Mouse (Mus musculus) naive thymus-derived CD4-positive, alpha-beta T cell, adult 5 months (primary cell): ENCODE data around the gene Gm49321. TPM values are rescaled to one million over a fixed set of nuclear protein-coding genes. Genes with fewer than 3 reads are reported as not detected.

ENCODE experiments used
- polyA plus RNA-seq: library from polyadenylated mRNA; unstranded; fragments of 100-300 nt; shearing (Covaris generic); gene quantifications from one replicate; pipeline ENCODE4 v1.2.1, GENCODE M21; 2017

Gm49321 gene
- polyA plus RNA-seq = 36.1 TPM

DNA sequence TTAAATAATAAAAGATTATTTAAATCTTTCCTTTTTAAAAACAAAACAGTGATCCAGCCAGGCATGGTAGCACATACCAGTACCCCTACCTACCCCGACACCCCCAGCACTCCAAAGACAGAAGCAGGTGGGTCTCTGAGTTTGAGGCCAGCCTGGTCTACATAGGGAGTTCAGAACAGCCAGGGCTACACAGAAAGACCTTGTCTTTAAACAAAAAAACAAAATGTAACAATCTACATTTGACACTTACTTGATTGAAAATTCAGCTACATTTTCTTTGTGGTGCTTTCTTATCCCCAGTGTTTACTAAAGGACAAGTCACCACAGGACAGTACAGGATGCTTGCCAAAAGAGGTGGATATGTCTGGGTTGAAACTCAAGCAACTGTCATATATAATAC lies at the start of gene Gm49321:
Gene Gm49321, plus strand, starts transcription at position 301 of the 400 bp plus-strand sequence.

DNA sequence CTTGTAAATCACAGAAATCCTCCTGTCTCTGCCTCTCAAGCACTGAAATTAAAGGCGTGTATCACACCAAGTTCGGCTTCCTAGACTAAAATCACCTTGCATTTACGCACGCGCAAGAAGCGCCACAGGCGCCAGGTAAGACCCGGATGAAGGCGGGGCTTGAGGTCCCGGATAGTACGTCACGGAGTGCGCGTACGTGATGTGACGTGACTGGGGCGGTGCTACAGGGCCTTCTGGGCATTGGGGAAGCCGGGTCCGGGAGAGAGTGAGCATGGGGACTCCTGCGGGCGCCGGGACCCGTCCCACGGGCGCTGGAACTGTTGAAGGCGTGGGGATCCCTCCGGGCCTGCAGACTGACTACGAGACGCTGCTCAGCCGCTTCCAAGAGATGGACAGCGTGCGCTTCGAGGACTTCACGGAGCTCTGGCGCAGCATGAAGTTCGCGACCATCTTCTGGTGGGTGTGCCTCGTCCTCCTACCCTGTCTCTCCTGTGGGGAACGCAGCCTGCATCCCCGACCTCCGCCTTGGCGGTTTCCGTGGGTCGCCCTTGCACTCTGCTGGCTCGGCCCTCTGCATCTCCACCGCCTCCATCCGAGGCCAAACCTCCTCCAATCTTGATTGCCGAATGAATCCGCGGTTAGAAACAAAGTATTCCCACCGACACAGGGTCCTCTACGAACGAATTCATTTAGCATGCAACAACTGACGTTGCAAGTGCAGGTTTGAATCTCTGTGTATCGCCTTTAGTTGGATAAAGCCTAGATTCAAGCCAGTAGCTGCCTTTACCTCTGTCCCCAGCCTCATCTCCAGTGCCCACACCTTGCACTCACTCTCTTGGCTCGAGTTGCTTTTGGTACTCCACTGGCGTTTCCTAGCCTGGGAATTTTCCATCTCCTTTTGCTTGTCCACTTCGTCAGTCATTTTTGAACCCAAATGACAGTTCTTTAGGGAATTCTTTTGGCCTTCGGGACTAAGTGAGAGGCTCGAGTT lies 27.1 kb downstream of the Gm49321 start, which contains the start of gene Snapc1:
Gene Snapc1, plus strand, starts transcription at position 191 of the 991 bp plus-strand sequence.

DNA sequence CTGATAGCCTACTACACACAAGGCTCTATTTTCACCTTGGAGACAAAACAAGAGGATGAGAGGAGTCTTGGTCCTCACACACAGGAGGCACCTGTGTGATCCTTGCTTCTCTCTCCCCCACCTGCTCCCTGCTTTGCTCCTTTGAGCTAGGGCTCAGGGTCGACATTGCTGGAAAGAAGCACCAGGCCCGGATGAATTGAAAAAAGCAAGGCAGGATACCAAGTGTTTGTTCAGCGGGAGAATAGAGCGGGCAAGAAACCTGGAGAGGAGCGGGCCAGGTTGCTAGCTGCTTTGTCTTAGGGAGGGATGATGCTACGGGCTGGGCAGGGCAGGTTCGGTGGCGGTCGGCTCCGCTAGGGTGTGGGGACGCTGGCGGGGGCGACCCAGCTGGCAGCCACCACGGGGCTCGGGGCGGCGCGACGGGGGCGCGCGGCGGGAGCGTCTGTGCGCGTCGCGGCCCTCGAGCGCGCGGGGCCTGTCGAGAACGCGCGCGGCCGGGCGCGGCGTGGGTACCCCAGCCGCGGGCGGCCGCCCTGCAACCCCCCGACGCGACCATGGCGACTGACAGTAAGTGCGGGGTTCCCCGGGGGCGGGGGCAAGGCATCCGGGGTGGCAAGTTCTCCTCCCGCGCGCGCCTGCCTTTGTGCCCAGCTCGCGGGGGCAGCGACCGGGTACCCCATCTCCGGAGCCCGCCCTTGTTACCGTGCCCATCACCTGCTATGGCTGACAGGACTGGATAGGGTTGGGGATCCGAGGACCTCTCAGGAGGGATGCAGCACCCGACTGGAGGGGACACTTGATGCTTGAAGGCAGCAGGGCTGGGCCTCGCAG lies 60.1 kb downstream of the Gm49321 start, which contains the start of gene Syt16:
Gene Syt16, plus strand, starts transcription at position 365 of the 831 bp plus-strand sequence.

Other genes starting within 250 kb of the Gm49321 start
- 169 TPM for gene Hif1a, start 36.3 kb upstream of the Gm49321 start, polyA plus RNA-seq
- 54.9 TPM for gene Snapc1, start 26.8 kb downstream of the Gm49321 start, polyA plus RNA-seq
- gene Syt16, start 60.0 kb downstream of the Gm49321 start, polyA plus RNA-seq = not detected